Mouse (Mus musculus): ENCODE measurements around the gene Pcbp3.

- TF ChIP-seq POLR2A (IDR thresholded peaks at IDR 0.05; ENCODE audit: low read depth, low read length): no peak
- TF ChIP-seq CTCF (conservative IDR thresholded peaks at IDR 0.05 in 1 of 2, IDR thresholded peaks at IDR 0.05 in 1 of 2; ENCODE audit: low read depth in 2 of 2, low read length in 2 of 2): peak; percentile 93 to 98
Measured at GRCm38 (mm10) chr10:76835497-76836357, 126.0 kb downstream of the Pcbp3 start.

Data from CH12.LX (cell line).